Mouse (Mus musculus) intestine, embryonic 16.5 days (tissue): ENCODE measurements around the gene Slc47a1. TPM values are rescaled to one million over a fixed set of nuclear protein-coding genes. Genes with fewer than 3 reads are reported as not detected.

Source experiments
- ATAC-seq: fragments of 200-750 bp; cut with Nextera tagmentation; 2 replicates; pipeline ENCODE4 v1.8.0; 2017; ENCODE audit warnings: moderate TSS enrichment, moderate library complexity
- H3K27ac ChIP-seq: fragments of 300-500 bp; sonication (generic); 2 replicates; pipeline ENCODE4 v1.5.1; 2014; ENCODE audit warnings: mild to moderate bottlenecking, low read length
- H3K27me3 ChIP-seq: fragments of 300-500 bp; sonication (generic); replicated peaks from 2 replicates; pipeline ENCODE4 v1.6.1; 2014; ENCODE audit warnings: low read length, control low read depth, mixed read lengths; ENCODE audit not compliant: control insufficient read depth, insufficient read depth
- H3K36me3 ChIP-seq: fragments of 300-500 bp; sonication (generic); 2 replicates; pipeline ENCODE4 v1.6.1; 2014; ENCODE audit warnings: low read length, control low read depth; ENCODE audit not compliant: control insufficient read depth, insufficient read depth
- H3K4me1 ChIP-seq: fragments of 300-500 bp; sonication (generic); 2 replicates; pipeline ENCODE4 v1.6.1; 2014; ENCODE audit warnings: low read length, control low read depth, mixed read lengths; ENCODE audit not compliant: control insufficient read depth, insufficient read depth
- H3K4me2 ChIP-seq: fragments of 300-500 bp; sonication (generic); 2 replicates; pipeline ENCODE4 v1.6.1; 2014; ENCODE audit warnings: low read depth, low read length, control low read depth
- H3K4me3 ChIP-seq: fragments of 300-500 bp; sonication (generic); 2 replicates; pipeline ENCODE4 v1.5.1; 2014; ENCODE audit warnings: mild to moderate bottlenecking, low read length
- H3K9ac ChIP-seq: fragments of 300-500 bp; sonication (generic); 2 replicates; pipeline ENCODE4 v1.6.1; 2014; ENCODE audit warnings: low read depth, low read length
- H3K9me3 ChIP-seq: fragments of 300-500 bp; sonication (generic); 2 replicates; pipeline ENCODE4 v1.6.1; 2016; ENCODE audit warnings: low read length, control low read depth; ENCODE audit not compliant: control insufficient read depth
- WGBS: fragments of 180-500 bp; shearing (Covaris S2); extraction: QIAGEN DNeasy Blood & Tissue Kit; methylation state at CpG from one replicate; pipeline ENCODE4 v1.1.7; 2014; 5-methylcytosine and 5-hydroxymethylcytosine counted together
- polyA plus RNA-seq: library from polyadenylated mRNA; unstranded; fragments of >200 nt; fragmentation: Nextera tagmentation; extraction: Ambion mirVana; gene quantifications from 2 replicates; pipeline ENCODE4 v1.2.1, GENCODE M21; 2015

Slc47a1 gene
- polyA plus RNA-seq, 1 experiment from 2014 or later = 12.5 TPM

DNA sequence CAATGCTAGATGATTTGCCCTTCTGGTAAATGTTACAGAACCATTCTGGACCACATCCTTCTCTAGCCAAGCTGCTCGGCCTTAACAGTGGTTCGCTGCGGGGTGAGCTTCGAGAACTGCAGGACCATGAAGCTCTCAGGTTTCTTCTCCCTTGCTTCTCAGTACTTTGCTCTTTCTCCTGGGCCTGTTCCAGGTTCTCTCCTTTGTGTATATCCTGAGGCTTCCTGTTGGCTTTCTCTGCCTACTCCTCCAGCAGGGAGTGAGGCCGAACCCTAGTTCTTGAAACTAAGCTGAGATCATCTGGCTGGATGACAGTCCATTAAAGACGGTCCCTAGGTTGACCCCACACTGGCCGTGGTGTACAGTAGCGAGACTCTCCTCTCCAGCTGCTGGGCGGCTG is 21.5 kb downstream of the Slc47a1 start:
- no peak for ATAC-seq
- Histone ChIP-seq H3K36me3 (no peaks in the 10 kb centered on the region), H3K4me3 (no peak overlapping the region), H3K9ac (no peak overlapping the region), H3K9me3 (no peaks in the 10 kb centered on the region), H3K27ac (no peak overlapping the region), H3K4me2 (no peak overlapping the region), H3K4me1 (peaks cover 6% of the 10 kb centered on the region; the same call in 1 of the 2 replicates), H3K27me3 (no peaks in the 10 kb centered on the region; the same call in 1 of the 2 replicates)
- 71% methylated on average over 9 of the region's 9 CpGs for WGBS

DNA sequence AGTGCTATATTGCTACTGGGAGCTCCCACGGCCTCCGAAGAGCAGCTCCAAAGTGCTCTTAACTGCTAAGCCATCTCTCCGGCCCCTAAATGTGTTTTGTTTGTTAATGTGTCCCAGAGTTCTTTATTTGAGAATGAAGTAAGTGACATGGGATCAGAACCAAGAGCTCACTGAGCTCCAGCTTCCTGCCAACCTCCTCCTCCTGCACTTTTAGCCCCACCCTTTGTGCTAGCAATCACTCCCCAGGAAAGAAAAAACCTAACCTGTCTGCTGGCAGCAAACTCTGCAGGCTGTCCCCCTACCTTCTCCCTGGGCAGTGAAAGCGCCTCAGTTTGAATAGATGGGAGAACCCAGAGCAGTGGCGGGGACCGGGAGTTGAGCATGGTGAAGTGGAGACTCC is 22.0 kb downstream of the Slc47a1 start:
- no peak overlapping the region for H3K27ac ChIP-seq
- 72% methylated on average over 6 of the region's 6 CpGs for WGBS

DNA sequence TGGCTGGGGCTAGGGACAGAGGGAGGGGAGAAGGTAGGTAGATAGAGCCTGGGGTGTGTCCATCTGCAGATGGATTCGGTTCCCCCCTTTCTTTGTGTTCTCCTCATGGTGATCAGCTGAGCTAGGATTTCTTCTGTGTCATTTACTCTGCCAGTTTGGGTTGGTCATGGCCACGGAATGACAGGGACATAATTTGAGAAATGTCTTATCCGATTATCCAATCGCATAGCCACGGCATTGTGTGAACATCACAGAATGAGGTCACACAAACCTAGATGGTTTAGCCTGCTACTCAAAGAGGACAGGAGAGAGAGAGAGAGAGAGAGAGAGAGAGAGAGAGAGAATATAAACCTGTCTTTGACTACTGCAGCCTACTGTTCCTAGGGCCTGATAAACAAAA is 22.8 kb downstream of the Slc47a1 start:
- Histone ChIP-seq H3K4me2 (no peak overlapping the region), H3K4me3 (no peak overlapping the region), H3K4me1 (peaks cover 6% of the 10 kb centered on the region; the same call in 1 of the 2 replicates), H3K9ac (no peak overlapping the region), H3K36me3 (no peaks in the 10 kb centered on the region), H3K27me3 (no peaks in the 10 kb centered on the region; the same call in 1 of the 2 replicates), H3K27ac (no peak overlapping the region), H3K9me3 (no peaks in the 10 kb centered on the region)
- 76% methylated on average over 5 of the region's 5 CpGs for WGBS
- no peak for ATAC-seq

More for the DNA sequence above, 22.0 kb downstream of the Slc47a1 start:
- H3K4me3 ChIP-seq = no peak overlapping the region
- H3K4me1 ChIP-seq = peaks cover 6% of the 10 kb centered on the region; the same call in 1 of the 2 replicates
- no peaks in the 10 kb centered on the region for H3K36me3 ChIP-seq
- H3K9ac ChIP-seq = no peak overlapping the region
- H3K27me3 ChIP-seq = no peaks in the 10 kb centered on the region; the same call in 1 of the 2 replicates
- no peak for ATAC-seq
- H3K9me3 ChIP-seq = no peaks in the 10 kb centered on the region
- H3K4me2 ChIP-seq = no peak overlapping the region

DNA sequence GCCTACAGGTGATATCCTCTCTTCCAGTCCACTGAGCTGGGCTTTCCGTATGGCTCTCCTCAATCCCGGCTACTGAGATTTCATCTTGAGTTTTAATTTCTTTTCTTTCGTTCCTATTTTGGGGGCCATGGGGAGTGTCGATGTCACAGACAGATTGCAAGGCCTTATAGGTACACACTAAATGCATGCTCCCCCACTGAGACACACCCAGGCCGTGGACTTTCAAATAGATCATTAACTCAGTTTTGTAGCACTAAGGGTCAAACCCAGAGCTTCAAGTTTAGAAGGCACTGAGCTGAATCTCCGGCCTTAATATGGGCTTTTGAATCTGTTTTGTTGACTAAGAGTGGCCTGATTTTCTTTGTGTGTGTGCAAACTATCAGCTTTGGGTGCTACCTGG is 23.8 kb downstream of the Slc47a1 start:
- H3K9ac ChIP-seq = no peak overlapping the region

DNA sequence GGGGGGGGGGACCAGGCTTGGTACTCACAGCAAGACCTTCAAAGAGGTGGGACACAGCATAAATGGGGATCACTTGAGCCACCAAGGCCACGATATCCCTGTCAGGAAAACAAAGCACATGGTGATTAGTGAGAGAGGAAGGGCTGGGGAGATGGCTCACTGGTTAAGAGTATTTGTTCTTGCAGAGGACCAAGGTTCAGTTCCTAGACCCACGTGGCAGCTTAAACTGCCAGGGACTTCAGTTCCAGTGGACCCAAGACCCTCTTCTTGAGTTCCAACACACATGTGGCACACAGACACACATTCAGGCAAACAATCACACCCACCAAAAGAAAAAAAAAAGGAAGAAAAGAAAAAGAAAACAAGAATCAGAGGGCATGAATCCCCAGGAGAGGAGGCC is 25.1 kb downstream of the Slc47a1 start:
- H3K4me3 ChIP-seq = no peak overlapping the region
- H3K27ac ChIP-seq = no peak overlapping the region
- 72% methylated on average over 2 of the region's 2 CpGs for WGBS
- no peak overlapping the region for H3K4me2 ChIP-seq
- no peaks in the 10 kb centered on the region for H3K36me3 ChIP-seq
- H3K9me3 ChIP-seq = no peaks in the 10 kb centered on the region
- H3K9ac ChIP-seq = no peak overlapping the region
- no peak for ATAC-seq
- H3K4me1 ChIP-seq = peaks cover 6% of the 10 kb centered on the region; the same call in 1 of the 2 replicates
- H3K27me3 ChIP-seq = no peaks in the 10 kb centered on the region

More for the DNA sequence above, 23.8 kb downstream of the Slc47a1 start:
- ATAC-seq = peak; percentile 44; the same call in 1 of the 2 replicates
- H3K36me3 ChIP-seq = no peaks in the 10 kb centered on the region
- H3K4me3 ChIP-seq = no peak overlapping the region
- H3K27me3 ChIP-seq = no peaks in the 10 kb centered on the region; the same call in 1 of the 2 replicates
- H3K4me1 ChIP-seq = peaks cover 6% of the 10 kb centered on the region; the same call in 1 of the 2 replicates
- H3K9me3 ChIP-seq = no peaks in the 10 kb centered on the region
- H3K27ac ChIP-seq = no peak overlapping the region
- 0 out of 2 replicates have a peak overlapping the region, but pooled peaks have one; percentile 4 for H3K4me2 ChIP-seq
- 56% methylated on average over 6 of the region's 6 CpGs for WGBS

DNA sequence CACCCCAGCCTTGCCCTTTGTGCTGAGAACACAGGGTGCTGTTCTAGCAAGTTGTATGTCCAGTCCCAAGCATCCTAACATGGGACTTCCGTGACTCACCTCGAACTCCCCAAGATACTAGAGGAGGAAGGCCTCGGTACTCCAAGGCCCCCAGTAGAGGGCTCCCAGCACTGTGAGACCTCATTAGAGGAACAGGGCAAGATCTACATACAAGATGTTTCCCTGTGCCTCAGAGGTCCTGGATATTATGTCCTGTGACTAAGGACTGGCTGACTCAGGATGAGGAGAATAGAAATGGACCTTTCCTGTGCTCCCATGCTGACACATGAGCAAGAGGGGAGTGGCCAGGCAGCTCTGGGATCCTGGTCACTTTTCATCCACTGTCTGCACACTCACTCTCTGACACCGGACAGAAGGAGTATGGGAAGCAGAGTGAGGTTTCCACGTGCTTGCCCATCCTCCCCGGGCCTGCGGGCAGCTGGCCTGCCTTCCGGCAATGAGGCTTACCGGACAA is 25.9 kb downstream of the Slc47a1 start:
- Histone ChIP-seq H3K27me3 (no peaks in the 10 kb centered on the region), H3K27ac (no peak overlapping the region), H3K9me3 (no peaks in the 10 kb centered on the region), H3K4me3 (no peak overlapping the region), H3K4me2 (no peak overlapping the region), H3K9ac (no peak overlapping the region), H3K4me1 (peaks cover 6% of the 10 kb centered on the region; the same call in 1 of the 2 replicates), H3K36me3 (no peaks in the 10 kb centered on the region)
- peak; percentile 53; the same call in 1 of the 2 replicates for ATAC-seq
- WGBS = 66% methylated on average over 9 of the region's 9 CpGs

DNA sequence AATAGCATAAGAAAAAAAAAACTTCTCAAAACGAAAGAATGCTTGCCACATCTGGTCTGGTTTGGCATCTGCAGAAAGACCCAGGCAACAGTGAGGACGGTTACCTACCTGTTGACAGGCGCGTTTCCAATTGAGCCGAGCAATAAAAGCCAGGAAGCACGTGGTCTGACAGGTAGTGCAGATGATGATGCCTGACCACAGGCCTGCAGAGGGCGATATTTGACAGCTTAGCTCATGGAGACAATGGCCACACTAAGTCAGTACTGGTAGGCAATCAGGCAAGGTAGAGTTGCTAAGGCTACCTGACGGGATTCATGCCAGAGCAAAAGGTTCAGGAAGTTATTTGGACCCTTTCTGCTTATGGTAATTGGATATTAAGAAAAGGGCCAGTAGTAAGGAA is 28.8 kb downstream of the Slc47a1 start:
- Histone ChIP-seq H3K9ac (no peak overlapping the region), H3K27me3 (no peaks in the 10 kb centered on the region), H3K4me2 (no peak overlapping the region), H3K9me3 (no peaks in the 10 kb centered on the region), H3K27ac (no peak overlapping the region), H3K36me3 (no peaks in the 10 kb centered on the region), H3K4me1 (peaks cover 3% of the 10 kb centered on the region; the same call in 1 of the 2 replicates), H3K4me3 (no peak overlapping the region)
- ATAC-seq = peak; percentile 86
- 6% methylated on average over 8 of the region's 8 CpGs for WGBS

DNA sequence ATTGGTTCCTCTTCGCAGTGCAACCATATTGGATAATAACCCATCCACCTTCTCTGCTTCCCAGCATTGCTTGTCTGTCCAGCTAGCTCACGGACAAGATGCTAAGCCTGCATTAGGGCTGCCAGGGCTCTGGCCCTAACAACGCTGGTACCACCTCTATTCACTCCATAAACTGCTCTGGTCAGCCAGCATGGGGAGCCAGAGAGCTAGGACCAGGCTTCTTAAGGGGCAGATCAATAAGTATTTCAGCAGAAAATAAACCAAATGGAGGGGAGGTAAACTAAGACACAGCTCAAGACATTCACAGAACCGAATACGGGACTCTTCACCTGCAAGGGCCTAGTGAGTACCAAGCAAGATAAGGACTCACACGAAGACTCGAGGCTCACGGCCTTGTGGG is 32.0 kb downstream of the Slc47a1 start:
- WGBS = 63% methylated on average over 8 of the region's 8 CpGs
- ATAC-seq = no peak

DNA sequence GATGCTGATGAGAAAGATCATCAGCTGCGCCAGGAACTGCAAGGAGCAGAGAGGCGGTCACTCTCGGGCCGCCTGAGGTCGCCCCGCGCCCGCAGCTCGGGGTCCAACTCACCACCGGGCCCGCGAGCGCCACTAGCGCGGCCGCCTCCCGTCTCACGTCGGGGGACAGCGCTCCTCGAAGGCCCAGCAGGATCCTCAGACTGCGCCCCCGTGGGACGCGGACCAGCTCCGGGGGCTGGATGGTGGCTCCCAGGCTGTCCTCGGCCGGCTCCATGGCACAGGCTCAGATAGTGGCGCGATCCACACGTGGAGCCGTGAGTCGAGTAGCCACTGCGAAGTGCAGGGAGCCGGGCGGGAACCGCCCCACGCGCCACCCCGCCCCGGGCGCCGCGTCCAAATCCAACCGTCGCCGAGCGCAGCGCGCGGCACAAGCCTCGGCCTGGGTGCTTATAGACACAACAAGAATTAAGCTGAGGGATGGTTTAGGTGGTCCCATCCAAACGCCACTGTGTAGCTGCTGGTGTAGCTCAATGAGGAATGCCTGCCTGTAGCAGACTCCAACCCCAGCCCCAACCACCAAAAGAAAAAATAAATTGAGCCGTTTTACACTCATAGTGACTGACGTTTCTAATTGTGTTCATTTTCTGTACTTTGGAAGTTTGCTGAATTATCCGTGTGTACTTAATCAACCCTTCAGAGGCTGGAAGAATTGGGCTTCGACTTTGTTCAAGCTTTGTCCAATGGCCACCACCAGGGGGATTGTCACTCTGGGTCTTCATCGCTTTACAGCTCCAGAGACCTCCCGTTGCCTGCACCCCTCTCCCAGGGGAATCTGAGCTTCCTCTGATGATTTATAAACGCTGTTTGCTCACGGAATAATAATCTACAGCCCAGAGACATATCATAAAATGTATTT is 35.4 kb downstream of the Slc47a1 start, which contains the start of gene Slc47a2:
Gene Slc47a2 (minus strand): TSS at position 356 of the 916 bp plus-strand sequence.
- Histone ChIP-seq H3K4me1 (peaks cover 12% of the 10 kb centered on the region), H3K4me2 (peak within 1 kb of the TSS; percentile 82), H3K4me3 (peak within 1 kb of the TSS; percentile 48), H3K9me3 (no peaks in the 10 kb centered on the region), H3K27me3 (peaks cover 22% of the 10 kb centered on the region), H3K27ac (no peak within 1 kb of the TSS), H3K9ac (peak within 1 kb of the TSS; percentile 55), H3K36me3 (no peaks in the 10 kb centered on the region)
- 3% methylated on average over 61 of the region's 61 CpGs for WGBS
- ATAC-seq = peak; percentile 53; the same call in 1 of the 2 replicates

More for the DNA sequence above, 32.0 kb downstream of the Slc47a1 start:
- no peak overlapping the region for H3K4me3 ChIP-seq
- no peak overlapping the region for H3K9ac ChIP-seq
- H3K9me3 ChIP-seq = no peaks in the 10 kb centered on the region
- H3K27me3 ChIP-seq = peaks cover 22% of the 10 kb centered on the region
- H3K27ac ChIP-seq = no peak overlapping the region
- no peak overlapping the region for H3K4me2 ChIP-seq
- H3K4me1 ChIP-seq = peaks cover 12% of the 10 kb centered on the region
- H3K36me3 ChIP-seq = no peaks in the 10 kb centered on the region
